Mouse (Mus musculus) E14TG2a.4 (cell line): ENCODE results near the gene Apaf1.

ENCODE experiments used
- CTCF ChIP-seq: conservative IDR thresholded peaks from 2 replicates; pipeline ENCODE4 v1.5.1; 2014; ENCODE audit warnings: low read length
- NANOG ChIP-seq: IDR thresholded peaks from 2 replicates; pipeline ENCODE4 v1.6.1; 2014; ENCODE audit warnings: borderline replicate concordance, low read length, mixed read lengths
- POU5F1 ChIP-seq: IDR thresholded peaks from 2 replicates; pipeline ENCODE4 v1.6.1; 2014; ENCODE audit warnings: low read length, borderline replicate concordance

- no peak for TF ChIP-seq CTCF
- TF ChIP-seq NANOG, result no peak
- no peak for TF ChIP-seq POU5F1
Observed at GRCm38 (mm10) chr10:91052734-91053133, 29.8 kb downstream of the Apaf1 start.
